Mouse (Mus musculus) lung, postnatal 0 days (tissue): ENCODE measurements around the gene Wfdc1. TPM values are rescaled to one million over a fixed set of nuclear protein-coding genes. Genes with fewer than 3 reads are reported as not detected.

Source experiments
- ATAC-seq: fragments of 200-750 bp; cut with Nextera tagmentation; 2 replicates; pipeline ENCODE4 v1.8.0; 2017; ENCODE audit warnings: moderate library complexity
- DNase-seq: peaks from one replicate; pipeline ENCODE4 v3.0.0-alpha.2; 2016; ENCODE audit warnings: low spot score
- H3K27ac ChIP-seq: fragments of 300-500 bp; sonication (generic); 2 replicates; pipeline ENCODE4 v1.5.1; 2014; ENCODE audit warnings: antibody characterized with exemption, mild to moderate bottlenecking, low read length, mixed read lengths
- H3K27me3 ChIP-seq: fragments of 300-500 bp; sonication (generic); replicated peaks from 2 replicates; pipeline ENCODE4 v1.6.1; 2014; ENCODE audit warnings: low read length, mixed read lengths; ENCODE audit not compliant: insufficient read depth
- H3K36me3 ChIP-seq: fragments of 300-500 bp; sonication (generic); 2 replicates; pipeline ENCODE4 v1.6.1; 2014; ENCODE audit warnings: low read length, mixed read lengths; ENCODE audit not compliant: insufficient read depth
- H3K4me1 ChIP-seq: fragments of 300-500 bp; sonication (generic); 2 replicates; pipeline ENCODE4 v1.6.1; 2014; ENCODE audit warnings: antibody characterized with exemption, low read depth, low read length, mixed read lengths; ENCODE audit not compliant: insufficient read depth
- H3K4me2 ChIP-seq: fragments of 300-500 bp; sonication (generic); replicated peaks from 2 replicates; pipeline ENCODE4 v1.6.1; 2014; ENCODE audit warnings: low read depth, mild to moderate bottlenecking, low read length, moderate library complexity, mixed read lengths
- H3K4me3 ChIP-seq: fragments of 300-500 bp; sonication (generic); 2 replicates; pipeline ENCODE4 v1.5.1; 2014; ENCODE audit warnings: low read depth, low read length
- H3K9ac ChIP-seq: fragments of 300-500 bp; sonication (generic); replicated peaks from 2 replicates; pipeline ENCODE4 v1.6.1; 2014; ENCODE audit warnings: low read depth, mild to moderate bottlenecking
- H3K9me3 ChIP-seq: fragments of 300-500 bp; sonication (generic); 2 replicates; pipeline ENCODE4 v1.6.1; 2016; ENCODE audit warnings: low read length, mixed read lengths
- CTCF ChIP-seq: IDR thresholded peaks from 2 replicates; pipeline ENCODE4 v1.5.1; 2016; ENCODE audit warnings: antibody characterized with exemption, mild to moderate bottlenecking
- EP300 ChIP-seq: IDR thresholded peaks from 2 replicates; pipeline ENCODE4 v1.6.1; 2016; ENCODE audit warnings: antibody characterized with exemption, mild to moderate bottlenecking, control low read depth
- WGBS: fragments of 180-500 bp; shearing (Covaris S2); extraction: QIAGEN DNeasy Blood & Tissue Kit; methylation state at CpG from one replicate; pipeline ENCODE4 v1.1.7; 2014; 5-methylcytosine and 5-hydroxymethylcytosine counted together
- polyA plus RNA-seq: library from polyadenylated mRNA; unstranded; fragments of >200 nt; fragmentation: Nextera tagmentation; extraction: Ambion mirVana; gene quantifications from 2 replicates; pipeline ENCODE4 v1.2.1, GENCODE M21; 2015

Gene Wfdc1
- polyA plus RNA-seq, 1 experiment from 2014 or later: 164 TPM

- peak; percentile 77 for ATAC-seq
- H3K4me2 ChIP-seq: no peak overlapping the region
- peak overlapping the region; percentile 27; the same call in 1 of the 2 replicates for H3K27ac ChIP-seq
These were observed 5.1 kb upstream of the Wfdc1 start for GRCm38 (mm10) chr8:119661081-119661480.

GRCm38 (mm10) chr8:119661892-119662291, 4.3 kb upstream of the Wfdc1 start:
- Histone ChIP-seq H3K27me3 (no peaks in the 10 kb centered on the region), H3K4me2 (no peak overlapping the region), H3K9me3 (no peaks in the 10 kb centered on the region), H3K9ac (no peak overlapping the region), H3K4me3 (no peak overlapping the region), H3K4me1 (peaks cover 8% of the 10 kb centered on the region), H3K36me3 (no peaks in the 10 kb centered on the region), H3K27ac (no peak overlapping the region)
- TF ChIP-seq EP300: no peak
- peak; percentile 28 for TF ChIP-seq CTCF
- DNase-seq (no peak), ATAC-seq (peak; percentile 16; the same call in 1 of the 2 replicates)
- 69% methylated on average over 6 of the region's 6 CpGs for WGBS

More at GRCm38 (mm10) chr8:119661081-119661480, 5.1 kb upstream of the Wfdc1 start:
- Histone ChIP-seq H3K9ac (no peak overlapping the region), H3K4me1 (peaks cover 4% of the 10 kb centered on the region), H3K27me3 (no peaks in the 10 kb centered on the region), H3K4me3 (no peak overlapping the region), H3K9me3 (no peaks in the 10 kb centered on the region), H3K36me3 (no peaks in the 10 kb centered on the region)
- DNase-seq: peak; percentile 74
- TF ChIP-seq CTCF (no peak), EP300 (no peak)
- 7% methylated on average over 9 of the region's 9 CpGs for WGBS

- H3K4me1 ChIP-seq: peaks cover 8% of the 10 kb centered on the region
- ATAC-seq (no peak), DNase-seq (no peak)
- H3K4me3 ChIP-seq: no peak overlapping the region
- no peak overlapping the region for H3K4me2 ChIP-seq
- H3K27me3 ChIP-seq: no peaks in the 10 kb centered on the region
- 66% methylated on average over 11 of the region's 11 CpGs for WGBS
- H3K27ac ChIP-seq: no peak overlapping the region
- H3K36me3 ChIP-seq: no peaks in the 10 kb centered on the region
- H3K9ac ChIP-seq: no peak overlapping the region
- H3K9me3 ChIP-seq: no peaks in the 10 kb centered on the region
- TF ChIP-seq CTCF (no peak), EP300 (no peak)
These were observed 2.7 kb upstream of the Wfdc1 start for GRCm38 (mm10) chr8:119663440-119663839.

DNA sequence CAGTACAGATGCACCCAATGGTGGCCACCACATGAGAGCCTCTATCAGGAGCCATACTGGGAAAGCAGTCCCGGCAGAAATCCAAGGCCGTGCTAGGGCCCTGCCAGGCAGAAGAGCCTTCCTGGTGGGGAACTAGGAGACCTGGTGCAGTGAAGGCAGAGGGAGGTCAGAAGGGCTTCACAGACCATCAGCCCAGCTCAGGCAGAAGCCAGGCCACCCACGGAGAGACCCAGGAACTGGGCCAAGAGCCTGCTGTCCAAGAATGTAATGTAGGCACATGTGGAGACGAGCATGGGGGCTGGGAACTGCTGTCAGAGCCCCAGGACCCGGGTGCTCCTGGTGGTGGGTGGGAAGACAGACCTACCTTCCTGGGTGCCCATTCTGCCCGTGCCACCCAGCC, 895 bp upstream of the Wfdc1 start:
- ATAC-seq (no peak), DNase-seq (no peak)
- no peak overlapping the region for H3K4me2 ChIP-seq
- no peaks in the 10 kb centered on the region for H3K36me3 ChIP-seq
- no peak overlapping the region for H3K27ac ChIP-seq
- no peaks in the 10 kb centered on the region for H3K27me3 ChIP-seq
- peaks cover 8% of the 10 kb centered on the region for H3K4me1 ChIP-seq
- no peak overlapping the region for H3K9ac ChIP-seq
- H3K9me3 ChIP-seq: no peaks in the 10 kb centered on the region
- H3K4me3 ChIP-seq: no peak overlapping the region
- 59% methylated on average over 6 of the region's 6 CpGs for WGBS
- TF ChIP-seq EP300: no peak
- no peak for TF ChIP-seq CTCF

- H3K4me2 ChIP-seq: 0 out of 2 replicates have a peak overlapping the region, but pooled peaks have one; percentile 46
- DNase-seq (peak; percentile 35), ATAC-seq (no peak)
- H3K4me1 ChIP-seq: peaks cover 13% of the 10 kb centered on the region
- no peaks in the 10 kb centered on the region for H3K27me3 ChIP-seq
- H3K36me3 ChIP-seq: no peaks in the 10 kb centered on the region
- WGBS: 59% methylated on average over 8 of the region's 9 CpGs
- H3K4me3 ChIP-seq: no peak overlapping the region
- no peaks in the 10 kb centered on the region for H3K9me3 ChIP-seq
- no peak overlapping the region for H3K9ac ChIP-seq
- TF ChIP-seq EP300 (peak; percentile 40; the same call in 1 of the 2 replicates), CTCF (no peak)
- H3K27ac ChIP-seq: peak overlapping the region; percentile 95; the same call in 1 of the 2 replicates
These were observed 2.3 kb downstream of the Wfdc1 start for GRCm38 (mm10) chr8:119668447-119668846.

DNA sequence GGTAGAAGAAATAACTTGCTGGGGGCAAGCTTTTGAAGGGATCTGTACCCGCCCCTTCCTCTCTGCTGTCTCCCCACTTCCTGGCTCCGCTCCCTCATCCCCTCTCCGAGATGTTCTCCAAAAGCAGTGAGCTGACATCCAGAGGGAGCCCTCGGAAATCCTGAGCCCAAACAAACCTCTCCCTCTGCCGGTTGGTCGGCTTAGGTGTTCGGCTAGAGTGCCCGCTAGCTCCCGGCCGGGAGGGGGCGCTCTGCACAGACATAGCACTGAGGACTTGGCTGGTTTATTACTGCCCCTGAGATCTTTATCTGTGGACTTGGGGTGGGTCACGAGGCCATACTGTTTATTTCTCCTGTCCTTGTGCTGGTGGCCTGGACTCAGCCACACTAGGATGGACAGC, 3.1 kb downstream of the Wfdc1 start:
- H3K4me2 ChIP-seq: no peak overlapping the region
- TF ChIP-seq EP300: no peak
- TF ChIP-seq CTCF: peak; percentile 81
- H3K27me3 ChIP-seq: no peaks in the 10 kb centered on the region
- H3K4me1 ChIP-seq: peaks cover 13% of the 10 kb centered on the region
- WGBS: 27% methylated on average over 12 of the region's 12 CpGs
- ATAC-seq (peak; percentile 8), DNase-seq (peak; percentile 66)
- no peaks in the 10 kb centered on the region for H3K9me3 ChIP-seq
- no peaks in the 10 kb centered on the region for H3K36me3 ChIP-seq
- no peak overlapping the region for H3K4me3 ChIP-seq
- peak overlapping the region; percentile 95 for H3K27ac ChIP-seq
- H3K9ac ChIP-seq: no peak overlapping the region
